Mouse (Mus musculus) urinary bladder, adult 2 months (tissue): Measurements from ENCODE around the gene Ssr1. TPM values are rescaled to one million over a fixed set of nuclear protein-coding genes. Genes with fewer than 3 reads are reported as not detected.

Source experiments
- DNase-seq: peaks from one replicate; pipeline ENCODE4 v3.0.0; 2022; ENCODE audit warnings: low spot score
- polyA plus RNA-seq: library from polyadenylated mRNA; depleted of rRNA; stranded (reverse); fragments of >200 nt; gene quantifications from 2 replicates; pipeline ENCODE4 v1.2.3, GENCODE M21; 2012; rRNA removed

Gene Ssr1
- polyA plus RNA-seq, 1 experiment, result 24.4 TPM

DNA sequence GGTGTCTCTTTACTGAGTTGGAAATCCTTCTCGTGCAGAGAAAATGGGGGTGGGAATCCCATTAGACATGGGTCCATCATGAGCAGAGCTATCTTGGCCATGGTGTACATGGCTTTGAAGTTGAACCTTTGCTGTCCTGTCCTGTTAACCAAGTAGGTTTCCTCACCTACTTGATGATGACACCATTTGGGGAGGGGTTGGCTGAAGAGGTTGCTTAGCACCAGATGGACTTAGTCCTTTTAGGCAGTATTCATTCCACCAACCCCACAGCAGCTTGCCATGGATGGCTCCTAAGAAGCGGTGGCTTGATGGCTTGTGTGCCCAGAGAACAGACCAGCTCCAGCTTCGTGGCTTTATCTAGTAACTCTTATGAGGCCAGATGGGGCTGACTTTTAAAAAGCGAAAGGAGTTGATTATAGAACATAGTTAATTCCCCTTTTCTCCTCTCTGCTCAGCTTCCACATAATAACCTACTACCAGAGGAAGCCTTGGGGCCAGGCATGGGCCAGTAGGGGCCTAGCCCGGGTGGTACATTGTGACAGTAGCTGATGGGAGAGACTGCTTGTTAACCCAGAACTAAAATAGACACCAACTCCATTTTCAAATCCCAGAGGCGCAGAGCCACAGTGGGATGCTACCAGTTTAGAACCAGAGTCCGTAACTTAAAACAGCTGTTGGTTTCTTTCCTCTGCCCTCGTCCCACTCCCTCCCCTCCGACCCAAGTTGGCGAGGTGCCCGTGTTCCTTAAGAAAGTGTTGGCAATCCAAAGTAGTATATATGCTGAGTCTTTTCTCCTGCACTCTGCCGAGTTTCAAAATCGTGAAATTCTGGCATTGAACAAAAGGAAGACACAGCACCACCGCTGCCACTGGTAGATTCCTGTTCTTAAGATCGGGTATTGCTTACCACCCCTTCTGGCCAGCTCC lies 75.4 kb downstream of the Ssr1 start:
- no peak for DNase-seq

Other genes starting within 250 kb of the Ssr1 start
- gene Rreb1, start 215.8 kb downstream of the Ssr1 start, polyA plus RNA-seq, result 11.9 and 19.0 TPM in 2 replicates
- 21.8 and 24.0 TPM in 2 replicates for gene Riok1, start 42.8 kb upstream of the Ssr1 start, polyA plus RNA-seq
- 1.1 and 1.3 TPM in 2 replicates for gene Cage1, start 42.9 kb upstream of the Ssr1 start, polyA plus RNA-seq
- 17.9 and 22.7 TPM in 2 replicates for gene Dsp, start 157.1 kb upstream of the Ssr1 start, polyA plus RNA-seq
- gene Snrnp48, start 210.7 kb upstream of the Ssr1 start, polyA plus RNA-seq, result 29.0 and 32.7 TPM in 2 replicates